Mouse (Mus musculus) intestine, embryonic 16.5 days (tissue): ENCODE data around the gene Tbc1d16. TPM values are rescaled to one million over a fixed set of nuclear protein-coding genes. Genes with fewer than 3 reads are reported as not detected.

Experiments used
- ATAC-seq: fragments of 200-750 bp; cut with Nextera tagmentation; 2 replicates; pipeline ENCODE4 v1.8.0; 2017; ENCODE audit warnings: moderate TSS enrichment, moderate library complexity
- H3K27ac ChIP-seq: fragments of 300-500 bp; sonication (generic); 2 replicates; pipeline ENCODE4 v1.5.1; 2014; ENCODE audit warnings: mild to moderate bottlenecking, low read length
- H3K27me3 ChIP-seq: fragments of 300-500 bp; sonication (generic); replicated peaks from 2 replicates; pipeline ENCODE4 v1.6.1; 2014; ENCODE audit warnings: low read length, control low read depth, mixed read lengths; ENCODE audit not compliant: control insufficient read depth, insufficient read depth
- H3K36me3 ChIP-seq: fragments of 300-500 bp; sonication (generic); 2 replicates; pipeline ENCODE4 v1.6.1; 2014; ENCODE audit warnings: low read length, control low read depth; ENCODE audit not compliant: control insufficient read depth, insufficient read depth
- H3K4me1 ChIP-seq: fragments of 300-500 bp; sonication (generic); 2 replicates; pipeline ENCODE4 v1.6.1; 2014; ENCODE audit warnings: low read length, control low read depth, mixed read lengths; ENCODE audit not compliant: control insufficient read depth, insufficient read depth
- H3K4me2 ChIP-seq: fragments of 300-500 bp; sonication (generic); 2 replicates; pipeline ENCODE4 v1.6.1; 2014; ENCODE audit warnings: low read depth, low read length, control low read depth
- H3K4me3 ChIP-seq: fragments of 300-500 bp; sonication (generic); 2 replicates; pipeline ENCODE4 v1.5.1; 2014; ENCODE audit warnings: mild to moderate bottlenecking, low read length
- H3K9ac ChIP-seq: fragments of 300-500 bp; sonication (generic); 2 replicates; pipeline ENCODE4 v1.6.1; 2014; ENCODE audit warnings: low read depth, low read length
- H3K9me3 ChIP-seq: fragments of 300-500 bp; sonication (generic); 2 replicates; pipeline ENCODE4 v1.6.1; 2016; ENCODE audit warnings: low read length, control low read depth; ENCODE audit not compliant: control insufficient read depth
- WGBS: fragments of 180-500 bp; shearing (Covaris S2); extraction: QIAGEN DNeasy Blood & Tissue Kit; methylation state at CpG from one replicate; pipeline ENCODE4 v1.1.7; 2014; 5-methylcytosine and 5-hydroxymethylcytosine counted together
- polyA plus RNA-seq: library from polyadenylated mRNA; unstranded; fragments of >200 nt; fragmentation: Nextera tagmentation; extraction: Ambion mirVana; gene quantifications from 2 replicates; pipeline ENCODE4 v1.2.1, GENCODE M21; 2015

The Tbc1d16 gene
- polyA plus RNA-seq, 1 experiment from 2014 or later: 12.7 TPM

DNA sequence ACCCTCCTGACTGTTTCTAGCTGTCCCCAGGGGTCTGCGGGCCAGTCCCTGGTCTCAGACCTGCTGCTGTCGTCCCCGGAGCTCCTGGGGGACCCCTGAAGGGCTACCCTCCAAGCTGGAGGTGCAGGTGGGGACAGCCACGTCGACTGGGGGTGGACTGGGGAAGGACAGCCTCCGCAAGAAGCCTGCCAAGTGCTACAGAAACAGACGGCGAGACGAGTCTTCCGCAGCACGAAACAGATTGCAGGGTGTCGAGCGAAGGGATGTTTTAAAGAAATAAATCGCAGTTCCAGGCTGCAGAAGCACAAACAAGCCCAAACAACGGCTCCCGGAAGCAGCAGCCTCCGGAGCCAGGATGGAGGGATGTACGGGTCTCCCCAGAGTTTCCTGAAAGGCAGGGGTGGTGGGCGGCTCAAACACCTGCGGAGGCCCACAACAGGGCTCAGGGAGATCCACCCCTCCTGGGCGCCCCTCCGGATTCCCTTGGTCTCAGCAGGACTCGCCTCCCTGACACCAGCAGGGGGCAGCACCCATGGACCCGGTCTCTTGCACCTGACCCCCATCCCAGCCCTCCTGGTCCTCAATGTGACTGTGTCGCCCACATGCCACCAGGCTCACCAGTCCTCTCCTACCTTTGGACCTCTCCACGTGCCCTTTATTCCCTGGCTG is 29.6 kb downstream of the Tbc1d16 start:
- WGBS: 58% methylated on average over 25 of the region's 26 CpGs
- no peak overlapping the region; the same call in 1 of the 2 replicates for H3K9ac ChIP-seq
- H3K36me3 ChIP-seq: no peaks in the 10 kb centered on the region
- H3K4me2 ChIP-seq: no peak overlapping the region
- H3K9me3 ChIP-seq: no peaks in the 10 kb centered on the region
- H3K4me3 ChIP-seq: no peak overlapping the region
- H3K27ac ChIP-seq: no peak overlapping the region; the same call in 1 of the 2 replicates
- H3K27me3 ChIP-seq: no peaks in the 10 kb centered on the region
- H3K4me1 ChIP-seq: peaks cover 6% of the 10 kb centered on the region
- no peak for ATAC-seq

DNA sequence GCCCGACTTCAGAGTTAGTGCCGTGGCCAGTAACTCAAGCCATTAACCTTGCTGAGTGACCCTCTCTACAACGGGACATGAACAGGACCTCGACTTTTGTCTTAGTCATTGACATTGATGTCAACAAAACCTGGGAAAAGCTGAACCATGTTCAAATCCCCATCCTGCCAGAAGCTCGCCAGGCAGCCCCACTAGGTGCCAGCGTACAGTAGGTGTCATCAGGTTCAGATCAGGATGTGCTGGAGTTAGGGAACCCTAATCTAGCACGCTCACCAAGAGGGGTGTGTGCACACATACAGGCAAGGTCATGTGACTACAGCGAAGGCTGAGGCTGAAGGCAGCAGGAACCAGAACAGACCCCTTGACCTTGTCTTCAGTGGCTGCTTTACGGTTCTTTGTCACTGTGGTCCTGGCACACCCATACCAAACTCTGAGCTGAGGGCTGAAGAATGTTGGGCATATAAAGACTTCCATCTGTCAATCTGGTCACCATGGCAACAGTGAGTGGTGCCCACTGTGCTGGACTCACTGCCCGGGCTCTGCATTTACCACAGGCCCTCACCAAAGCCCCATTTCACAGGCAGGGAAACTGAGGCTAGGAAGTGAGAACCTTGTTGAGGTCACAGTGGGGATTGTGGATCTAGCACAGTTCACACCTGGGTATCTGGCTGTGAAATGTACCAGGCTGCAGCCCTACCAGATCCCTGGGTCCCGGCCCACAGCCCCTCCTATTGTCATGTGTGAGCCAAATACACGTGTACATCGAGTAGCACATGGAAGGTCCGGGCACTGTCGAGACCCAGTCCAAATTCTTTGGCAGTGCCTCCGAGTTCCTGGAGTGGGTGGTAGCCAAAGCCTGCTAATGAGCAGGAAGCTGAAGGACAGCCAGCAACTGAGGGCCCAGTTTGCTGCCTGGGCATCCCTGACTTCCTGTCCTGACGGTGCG is 30.4 kb downstream of the Tbc1d16 start:
- 86% methylated on average over 18 of the region's 18 CpGs for WGBS
- Histone ChIP-seq H3K27ac (no peak overlapping the region; the same call in 1 of the 2 replicates), H3K36me3 (no peaks in the 10 kb centered on the region), H3K27me3 (no peaks in the 10 kb centered on the region), H3K4me1 (peaks cover 6% of the 10 kb centered on the region), H3K9me3 (no peaks in the 10 kb centered on the region), H3K4me3 (no peak overlapping the region), H3K9ac (no peak overlapping the region; the same call in 1 of the 2 replicates), H3K4me2 (no peak overlapping the region)
- ATAC-seq: no peak

DNA sequence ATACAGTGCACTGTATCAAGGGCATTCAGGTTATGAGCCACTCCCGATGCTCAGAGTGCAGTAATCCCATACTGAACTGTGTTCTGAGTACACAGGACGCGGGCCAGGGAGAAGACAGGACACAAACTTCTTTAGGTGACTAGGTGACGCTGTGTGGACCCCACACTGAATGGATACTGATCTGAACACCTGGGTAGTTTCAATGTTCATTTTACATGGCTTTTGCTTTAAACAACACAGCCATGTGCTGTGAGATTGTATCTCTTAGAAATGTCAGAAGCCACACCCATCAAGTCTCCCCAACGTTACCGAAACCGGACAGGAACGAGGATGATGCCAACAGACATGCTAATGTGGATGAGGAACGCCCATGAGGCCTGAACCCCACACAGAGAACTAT is 35.7 kb downstream of the Tbc1d16 start:
- Histone ChIP-seq H3K4me1 (peaks cover 30% of the 10 kb centered on the region), H3K36me3 (no peaks in the 10 kb centered on the region), H3K4me3 (no peak overlapping the region), H3K4me2 (no peak overlapping the region), H3K9me3 (no peaks in the 10 kb centered on the region), H3K27me3 (no peaks in the 10 kb centered on the region), H3K27ac (0 out of 2 replicates have a peak overlapping the region, but pooled peaks have one; percentile 21), H3K9ac (no peak overlapping the region; the same call in 1 of the 2 replicates)
- 65% methylated on average over 9 of the region's 9 CpGs for WGBS
- no peak for ATAC-seq

DNA sequence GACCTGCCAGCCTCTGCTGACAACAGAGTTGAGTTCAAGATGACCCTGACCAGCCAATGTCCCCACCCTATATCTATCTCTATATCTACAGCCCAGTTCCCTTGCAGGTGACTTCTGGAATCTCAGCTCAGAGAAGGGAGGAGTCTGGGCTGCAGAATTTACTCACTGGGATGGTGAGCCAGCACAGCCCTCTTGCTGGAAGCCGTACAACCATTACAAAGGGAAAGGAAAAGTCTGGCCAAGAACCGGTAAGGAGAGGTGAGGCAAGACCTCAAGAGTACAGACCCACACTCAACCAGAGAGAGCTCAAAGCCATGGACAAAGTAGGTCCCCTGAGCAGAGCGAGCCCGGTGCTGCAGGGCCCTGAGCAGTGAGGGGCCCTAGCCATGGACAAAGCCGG is 36.1 kb downstream of the Tbc1d16 start:
- WGBS: 67% methylated on average over 5 of the region's 5 CpGs
- no peaks in the 10 kb centered on the region for H3K36me3 ChIP-seq
- H3K27me3 ChIP-seq: no peaks in the 10 kb centered on the region
- H3K4me1 ChIP-seq: peaks cover 33% of the 10 kb centered on the region
- peak overlapping the region; percentile 41; the same call in 1 of the 2 replicates for H3K9ac ChIP-seq
- no peaks in the 10 kb centered on the region for H3K9me3 ChIP-seq
- no peak overlapping the region for H3K4me3 ChIP-seq
- 0 out of 2 replicates have a peak, but pooled peaks have one; percentile 18 for ATAC-seq
- H3K4me2 ChIP-seq: no peak overlapping the region
- 0 out of 2 replicates have a peak overlapping the region, but pooled peaks have one; percentile 21 for H3K27ac ChIP-seq

DNA sequence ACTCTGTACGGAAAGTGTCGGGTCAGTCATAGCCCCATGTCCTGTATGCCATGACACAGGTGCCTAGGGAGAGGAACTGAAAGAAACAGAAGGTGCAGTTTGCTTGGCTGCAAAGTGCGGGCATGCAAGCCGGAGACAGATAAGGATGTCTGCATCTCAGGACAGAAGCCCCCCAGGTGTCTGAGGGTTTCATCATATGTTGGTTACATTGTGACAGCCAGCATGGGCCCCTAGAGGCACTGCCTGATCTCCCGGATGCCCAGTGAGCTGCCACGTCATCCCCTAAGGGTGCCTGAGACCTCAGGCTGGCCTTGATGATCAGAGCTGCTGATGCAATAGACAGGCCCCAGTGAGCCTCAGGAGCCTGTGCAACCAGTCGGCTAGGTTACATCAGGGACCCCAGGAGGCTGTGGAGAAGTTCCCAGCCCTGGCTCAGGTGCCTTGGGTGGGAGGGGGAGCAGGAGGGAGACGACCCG is 36.7 kb downstream of the Tbc1d16 start:
- WGBS: 76% methylated on average over 9 of the region's 9 CpGs
- Histone ChIP-seq H3K27ac (no peak overlapping the region), H3K4me2 (no peak overlapping the region), H3K9me3 (no peaks in the 10 kb centered on the region), H3K4me3 (no peak overlapping the region), H3K9ac (peak overlapping the region; percentile 41; the same call in 1 of the 2 replicates), H3K4me1 (peaks cover 38% of the 10 kb centered on the region), H3K27me3 (no peaks in the 10 kb centered on the region), H3K36me3 (no peaks in the 10 kb centered on the region)
- no peak for ATAC-seq

GRCm38 (mm10) chr11:119190498-119190897 is 37.8 kb downstream of the Tbc1d16 start:
- no peak overlapping the region for H3K27ac ChIP-seq
- 0 out of 2 replicates have a peak overlapping the region, but pooled peaks have one; percentile 33 for H3K9ac ChIP-seq
- H3K4me1 ChIP-seq: peaks cover 40% of the 10 kb centered on the region
- 18% methylated on average over 11 of the region's 11 CpGs for WGBS
- no peak overlapping the region for H3K4me2 ChIP-seq
- no peaks in the 10 kb centered on the region for H3K36me3 ChIP-seq
- no peaks in the 10 kb centered on the region for H3K9me3 ChIP-seq
- H3K4me3 ChIP-seq: no peak overlapping the region
- H3K27me3 ChIP-seq: no peaks in the 10 kb centered on the region
- ATAC-seq: peak; percentile 53

GRCm38 (mm10) chr11:119189319-119189718 is 39.0 kb downstream of the Tbc1d16 start:
- no peak for ATAC-seq
- no peaks in the 10 kb centered on the region for H3K27me3 ChIP-seq
- H3K27ac ChIP-seq: no peak overlapping the region
- no peaks in the 10 kb centered on the region for H3K36me3 ChIP-seq
- no peak overlapping the region for H3K4me2 ChIP-seq
- no peak overlapping the region for H3K9ac ChIP-seq
- no peaks in the 10 kb centered on the region for H3K9me3 ChIP-seq
- 91% methylated on average over 3 of the region's 3 CpGs for WGBS
- peaks cover 47% of the 10 kb centered on the region for H3K4me1 ChIP-seq
- H3K4me3 ChIP-seq: no peak overlapping the region

DNA sequence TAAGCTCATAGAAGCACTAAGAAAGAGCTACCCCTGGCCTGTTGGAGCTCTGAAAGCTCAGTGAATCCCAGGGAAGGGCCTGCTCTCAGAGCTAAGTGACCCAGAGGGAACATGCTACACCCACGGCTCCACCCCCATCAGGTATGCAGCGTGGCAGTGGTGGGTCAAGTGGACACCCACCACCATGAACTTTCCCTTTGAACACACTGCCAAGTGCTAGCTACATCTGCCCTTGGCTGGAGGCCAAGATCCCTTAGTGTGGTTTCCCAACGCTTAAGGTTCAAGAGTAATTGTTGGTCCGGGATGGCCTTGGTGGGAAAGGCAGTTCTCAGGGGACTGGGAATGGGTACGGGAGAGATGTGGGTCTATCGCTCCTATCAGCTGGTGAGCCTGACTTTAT is 39.9 kb downstream of the Tbc1d16 start:
- Histone ChIP-seq H3K27ac (peak overlapping the region; percentile 35), H3K4me3 (no peak overlapping the region), H3K9ac (0 out of 2 replicates have a peak overlapping the region, but pooled peaks have one; percentile 2), H3K9me3 (no peaks in the 10 kb centered on the region), H3K4me2 (no peak overlapping the region), H3K27me3 (no peaks in the 10 kb centered on the region), H3K4me1 (peaks cover 55% of the 10 kb centered on the region), H3K36me3 (no peaks in the 10 kb centered on the region)
- WGBS: 38% methylated on average over 6 of the region's 6 CpGs
- peak; percentile 10; the same call in 1 of the 2 replicates for ATAC-seq

GRCm38 (mm10) chr11:119187800-119188197 is 40.5 kb downstream of the Tbc1d16 start:
- Histone ChIP-seq H3K27ac (peak overlapping the region; percentile 47; the same call in 1 of the 2 replicates), H3K9ac (no peak overlapping the region), H3K4me3 (no peak overlapping the region), H3K9me3 (no peaks in the 10 kb centered on the region), H3K4me1 (peaks cover 56% of the 10 kb centered on the region), H3K4me2 (no peak overlapping the region), H3K27me3 (no peaks in the 10 kb centered on the region), H3K36me3 (no peaks in the 10 kb centered on the region)
- ATAC-seq: no peak; the same call in 1 of the 2 replicates
- 63% methylated on average over 10 of the region's 10 CpGs for WGBS
